Mouse (Mus musculus) Patski (cell line): Measurements from ENCODE around the gene Flcn. TPM values are rescaled to one million over a fixed set of nuclear protein-coding genes. Genes with fewer than 3 reads are reported as not detected.

ENCODE experiments used
- ATAC-seq: fragments of 100-300 bp; one replicate; pipeline ENCODE4 v1.8.0; 2021
- CTCF ChIA-PET: fragments of 350-600 bp; sonication (Branson Sonifier 250); formaldehyde crosslinking; loops from one replicate; lab custom pipeline; 2022; ENCODE audit warnings: inconsistent platforms; lab: Charles Lee
- POLR2A ChIA-PET: fragments of 350-600 bp; sonication (Branson Sonifier 250); formaldehyde crosslinking; loops from one replicate; lab custom pipeline; 2022; ENCODE audit warnings: antibody characterized with exemption, inconsistent platforms; lab: Charles Lee
- DNase-seq: peaks from one replicate; pipeline ENCODE4 v3.0.0-alpha.2; 2011; ENCODE audit warnings: low read depth, low spot score
- H3K27me3 ChIP-seq: fragments of 371-371 bp; one replicate; pipeline ENCODE4 v1.5.1; 2021
- CTCF ChIP-seq: fragments of 100-300 bp; IDR thresholded peaks from one replicate; pipeline ENCODE4 v1.5.1; 2021
- in situ Hi-C: fragments of 300-500 bp; cut with MboI; formaldehyde crosslinking; loops from 3 replicates; pipeline ENCODE4 v1.11.1; 2018; ENCODE audit warnings: low pct_unique_long_range_greater_than_20kb, mixed read lengths
- polyA plus RNA-seq: library from polyadenylated mRNA; unstranded; gene quantifications from one replicate; pipeline ENCODE4 v1.2.3, GENCODE M21; 2021

Gene Flcn
- polyA plus RNA-seq, 1 experiment from 2014 or later, result 41.3 TPM

- ATAC-seq, result no peak
Observed at GRCm38 (mm10) chr11:59783591-59783990, 26.2 kb downstream of the Flcn start.

GRCm38 (mm10) chr11:59782091-59782590 lies 27.7 kb downstream of the Flcn start:
- in situ Hi-C loops, result no loop called here
- DNase-seq (no peak), ATAC-seq (no peak)
- no peaks in the 10 kb centered on the region for H3K27me3 ChIP-seq
- ChIA-PET POLR2A (interaction anchor here (1.0 kb wide), 1 partner anchor 12 kb away, joined by 3 read pairs; no protein-coding TSS in a partner anchor), CTCF (interaction anchor here (2.3 to 3.4 kb wide), 2 partner anchors 15 to 158 kb away, joined by 5 to 9 read pairs; no protein-coding TSS in a partner anchor)
- TF ChIP-seq CTCF, result no peak

More at GRCm38 (mm10) chr11:59783591-59783990, 26.2 kb downstream of the Flcn start:
- no peak for DNase-seq
- ChIA-PET POLR2A (no interaction called here), CTCF (interaction anchor here (2.3 kb wide), 1 partner anchor 16 kb away, joined by 5 read pairs; no protein-coding TSS in a partner anchor)
- H3K27me3 ChIP-seq, result no peaks in the 10 kb centered on the region
- in situ Hi-C loops, result no loop called here
- no peak for TF ChIP-seq CTCF

GRCm38 (mm10) chr11:59780241-59780640 lies 29.6 kb downstream of the Flcn start:
- ATAC-seq (no peak), DNase-seq (no peak)
- in situ Hi-C loops, result no loop called here
- H3K27me3 ChIP-seq, result no peaks in the 10 kb centered on the region
- CTCF ChIA-PET, result interaction anchor here (2.3 to 3.4 kb wide), 2 partner anchors 22 to 156 kb away, joined by 9 to 11 read pairs; no protein-coding TSS in a partner anchor
- POLR2A ChIA-PET, result no interaction called here
- no peak for TF ChIP-seq CTCF

- ChIA-PET CTCF (interaction anchor here (0.9 to 3.4 kb wide), 5 partner anchors 15 to 155 kb away, joined by 3 to 11 read pairs (median 3); no protein-coding TSS in a partner anchor), POLR2A (interaction anchor here (0.5 kb wide), 1 partner anchor 52 kb away, joined by 4 read pairs; no protein-coding TSS in a partner anchor)
- in situ Hi-C loops, result loop anchor here (10.0 kb wide), 1 partner anchor 255 kb away; the partner anchor contains the start of gene Zkscan17
- H3K27me3 ChIP-seq, result no peaks in the 10 kb centered on the region
- no peak for TF ChIP-seq CTCF
- DNase-seq (no peak), ATAC-seq (no peak)
Observed at GRCm38 (mm10) chr11:59779406-59779805, 30.4 kb downstream of the Flcn start.

- no peak for TF ChIP-seq CTCF
- CTCF ChIA-PET, result interaction anchor here (0.8 to 2.3 kb wide), 9 partner anchors 12 to 156 kb away, joined by 3 to 11 read pairs (median 3); no protein-coding TSS in a partner anchor
Observed at GRCm38 (mm10) chr11:59778874-59779223, 31.0 kb downstream of the Flcn start.

GRCm38 (mm10) chr11:59778181-59778873 lies 31.5 kb downstream of the Flcn start:
- ChIA-PET CTCF (interaction anchor here (0.8 to 2.3 kb wide), 9 partner anchors 12 to 155 kb away, joined by 3 to 11 read pairs (median 3); no protein-coding TSS in a partner anchor), POLR2A (no interaction called here)
- in situ Hi-C loops, result loop anchor here (10.0 kb wide), 1 partner anchor 254 kb away; the partner anchor contains the start of gene Zkscan17
- TF ChIP-seq CTCF, result peak; percentile 94
- ATAC-seq (peak; percentile 60), DNase-seq (peak; percentile 31)
- no peaks in the 10 kb centered on the region for H3K27me3 ChIP-seq

More at GRCm38 (mm10) chr11:59778874-59779223, 31.0 kb downstream of the Flcn start:
- in situ Hi-C loops, result loop anchor here (10.0 kb wide), 1 partner anchor 254 kb away; the partner anchor contains the start of gene Zkscan17
- DNase-seq, result no peak
- H3K27me3 ChIP-seq, result no peaks in the 10 kb centered on the region
- POLR2A ChIA-PET, result no interaction called here
- no peak for ATAC-seq

GRCm38 (mm10) chr11:59777259-59777658 lies 32.6 kb downstream of the Flcn start:
- no peak for TF ChIP-seq CTCF
- H3K27me3 ChIP-seq, result no peaks in the 10 kb centered on the region
- in situ Hi-C loops, result loop anchor here (10.0 kb wide), 1 partner anchor 252 kb away; the partner anchor contains the start of gene Zkscan17
- ATAC-seq (no peak), DNase-seq (no peak)
- CTCF ChIA-PET, result interaction anchor here (1.1 kb wide), 1 partner anchor 43 kb away, joined by 3 read pairs; no protein-coding TSS in a partner anchor
- POLR2A ChIA-PET, result no interaction called here

GRCm38 (mm10) chr11:59775435-59776148 lies 34.2 kb downstream of the Flcn start:
- no peaks in the 10 kb centered on the region for H3K27me3 ChIP-seq
- ATAC-seq, result no peak
- no peak for DNase-seq
- CTCF ChIA-PET, result interaction anchor here (1.7 kb wide), 1 partner anchor 11 kb away, joined by 5 read pairs; no protein-coding TSS in a partner anchor
- no peak for TF ChIP-seq CTCF
- in situ Hi-C loops, result loop anchor here (10.0 kb wide), 1 partner anchor 251 kb away; the partner anchor contains the start of gene Zkscan17
- POLR2A ChIA-PET, result interaction anchor here (0.5 kb wide), 1 partner anchor 27 kb away, joined by 6 read pairs; no protein-coding TSS in a partner anchor

GRCm38 (mm10) chr11:59774522-59774921 lies 35.3 kb downstream of the Flcn start:
- H3K27me3 ChIP-seq, result no peaks in the 10 kb centered on the region
- POLR2A ChIA-PET, result no interaction called here
- TF ChIP-seq CTCF, result no peak
- CTCF ChIA-PET, result no interaction called here
- ATAC-seq (no peak), DNase-seq (no peak)
- in situ Hi-C loops, result loop anchor here (10.0 kb wide), 1 partner anchor 250 kb away; the partner anchor contains the start of gene Zkscan17
